Mouse (Mus musculus): Measurements from ENCODE around the gene Olfr113.
"Not testable (repeated sequence)": the region's sequence is repeated elsewhere in the genome, so short reads cannot be mapped to it uniquely, and the experiment has no call there.

DNA sequence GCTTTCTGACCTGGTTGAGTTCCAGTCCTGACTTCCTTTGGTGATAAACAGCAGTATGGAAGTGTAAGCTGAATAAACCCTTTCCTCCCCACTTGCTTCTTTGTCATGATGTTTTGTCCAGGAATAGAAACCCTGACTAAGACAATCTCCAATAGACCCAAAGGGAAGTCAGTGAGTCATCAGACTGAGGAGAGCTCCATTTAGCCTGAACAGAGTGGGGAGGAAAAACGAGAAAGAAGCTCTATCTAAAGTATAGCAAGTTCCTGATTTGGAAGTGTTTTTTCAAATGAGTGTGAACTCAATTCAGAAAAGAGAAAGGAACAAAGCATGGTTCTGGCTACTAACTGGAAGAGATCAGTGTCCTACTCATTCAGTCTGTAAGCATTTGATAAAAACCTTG lies 39.0 kb downstream of the Olfr113 start:
- TF ChIP-seq MYC (IDR thresholded peaks at IDR 0.05; ENCODE audit: low read depth, low read length); SMC3 (IDR thresholded peaks at IDR 0.05; ENCODE audit: low read depth, low read length); NELFE (IDR thresholded peaks at IDR 0.05; ENCODE audit: low read depth, low read length); GABPA (IDR thresholded peaks at IDR 0.05; ENCODE audit: insufficient replicate concordance, low read depth, low read length); POLR2A (IDR thresholded peaks at IDR 0.05; ENCODE audit: low read depth, low read length); CTCF (conservative IDR thresholded peaks at IDR 0.05 in 1 of 2, IDR thresholded peaks at IDR 0.05 in 1 of 2; ENCODE audit: low read depth in 2 of 2, low read length in 2 of 2); BHLHE40 (IDR thresholded peaks at IDR 0.05; ENCODE audit: low read depth, low read length); MAFK (IDR thresholded peaks at IDR 0.05; ENCODE audit: insufficient replicate concordance, low read length); ZMIZ1 (IDR thresholded peaks at IDR 0.05; ENCODE audit: low read depth, low read length); MEF2A (IDR thresholded peaks at IDR 0.05; ENCODE audit: borderline replicate concordance, low read depth, low read length); SIN3A (IDR thresholded peaks at IDR 0.05; ENCODE audit: low read length); EP300 (IDR thresholded peaks at IDR 0.05; ENCODE audit: low read length); IRF4 (IDR thresholded peaks at IDR 0.05; ENCODE audit: low read depth, low read length): not testable (repeated sequence)

All from CH12.LX (cell line).